Mouse (Mus musculus) hindbrain, embryonic 16.5 days (tissue): ENCODE measurements around the gene Rtn1. TPM values are rescaled to one million over a fixed set of nuclear protein-coding genes. Genes with fewer than 3 reads are reported as not detected.
A peak's percentile ranks its signal among the peaks of the same experiment; 100 is the strongest.

ENCODE experiments used
- ATAC-seq: fragments of 200-750 bp; cut with Nextera tagmentation; 2 replicates; pipeline ENCODE4 v1.8.0; 2017; ENCODE audit warnings: moderate TSS enrichment, moderate library complexity
- H3K27ac ChIP-seq: fragments of 300-500 bp; sonication (generic); 2 replicates; pipeline ENCODE4 v1.5.1; 2014; ENCODE audit warnings: low read depth, mild to moderate bottlenecking, control low read depth, low read length, moderate library complexity
- H3K27me3 ChIP-seq: fragments of 300-500 bp; sonication (generic); replicated peaks from 2 replicates; pipeline ENCODE4 v1.6.1; 2014; ENCODE audit warnings: low read length; ENCODE audit not compliant: control insufficient read depth, insufficient read depth
- H3K36me3 ChIP-seq: fragments of 300-500 bp; sonication (generic); 2 replicates; pipeline ENCODE4 v1.6.1; 2014; ENCODE audit warnings: mild to moderate bottlenecking, low read length, moderate library complexity, mixed read lengths; ENCODE audit not compliant: control insufficient read depth, insufficient read depth
- H3K4me1 ChIP-seq: fragments of 300-500 bp; sonication (generic); 2 replicates; pipeline ENCODE4 v1.6.1; 2014; ENCODE audit warnings: low read depth, low read length; ENCODE audit not compliant: control insufficient read depth, insufficient read depth
- H3K4me2 ChIP-seq: fragments of 300-500 bp; sonication (generic); 2 replicates; pipeline ENCODE4 v1.6.1; 2014; ENCODE audit warnings: mild to moderate bottlenecking, low read length, control low read depth, moderate library complexity
- H3K4me3 ChIP-seq: fragments of 300-500 bp; sonication (generic); 2 replicates; pipeline ENCODE4 v1.5.1; 2014; ENCODE audit warnings: mild to moderate bottlenecking, low read length, control low read depth, moderate library complexity
- H3K9ac ChIP-seq: fragments of 300-500 bp; sonication (generic); 2 replicates; pipeline ENCODE4 v1.6.1; 2014; ENCODE audit warnings: low read depth, mild to moderate bottlenecking, control low read depth, low read length, moderate library complexity
- H3K9me3 ChIP-seq: fragments of 300-500 bp; sonication (generic); 2 replicates; pipeline ENCODE4 v1.6.1; 2014; ENCODE audit warnings: mild to moderate bottlenecking, low read length, moderate library complexity; ENCODE audit not compliant: control insufficient read depth
- WGBS: fragments of 180-500 bp; shearing (Covaris S2); extraction: QIAGEN DNeasy Blood & Tissue Kit; methylation state at CpG from one replicate; pipeline ENCODE4 v1.1.7; 2014; 5-methylcytosine and 5-hydroxymethylcytosine counted together
- polyA plus RNA-seq: library from polyadenylated mRNA; unstranded; fragments of >200 nt; fragmentation: Nextera tagmentation; extraction: Ambion mirVana; gene quantifications from 2 replicates; pipeline ENCODE4 v1.2.1, GENCODE M21; 2015

Gene Rtn1
- polyA plus RNA-seq, 1 experiment from 2014 or later: 3,556 TPM

- Histone ChIP-seq H3K4me1 (no peaks in the 10 kb centered on the region), H3K9me3 (no peaks in the 10 kb centered on the region), H3K27ac (no peak overlapping the region), H3K9ac (no peak overlapping the region), H3K4me2 (no peak overlapping the region), H3K4me3 (no peak overlapping the region), H3K36me3 (no peaks in the 10 kb centered on the region), H3K27me3 (no peaks in the 10 kb centered on the region)
- 53% methylated on average over 5 of the region's 5 CpGs for WGBS
- ATAC-seq: no peak
These were observed 129.6 kb downstream of the Rtn1 start for GRCm38 (mm10) chr12:72279129-72279875.

GRCm38 (mm10) chr12:72273721-72274414 is 135.0 kb downstream of the Rtn1 start:
- no peaks in the 10 kb centered on the region for H3K27me3 ChIP-seq
- peak overlapping the region; percentile 71 for H3K27ac ChIP-seq
- peaks cover 6% of the 10 kb centered on the region for H3K4me1 ChIP-seq
- H3K4me2 ChIP-seq: peak overlapping the region; percentile 12; the same call in 1 of the 2 replicates
- ATAC-seq: peak; percentile 94
- H3K36me3 ChIP-seq: no peaks in the 10 kb centered on the region
- 39% methylated on average over 13 of the region's 13 CpGs for WGBS
- H3K9me3 ChIP-seq: no peaks in the 10 kb centered on the region
- H3K9ac ChIP-seq: no peak overlapping the region
- no peak overlapping the region for H3K4me3 ChIP-seq

GRCm38 (mm10) chr12:72267614-72268013 is 141.2 kb downstream of the Rtn1 start:
- 93% methylated on average over 2 of the region's 2 CpGs for WGBS
- Histone ChIP-seq H3K9ac (no peak overlapping the region), H3K36me3 (no peaks in the 10 kb centered on the region), H3K4me1 (peaks cover 17% of the 10 kb centered on the region), H3K27me3 (no peaks in the 10 kb centered on the region), H3K9me3 (no peaks in the 10 kb centered on the region), H3K4me2 (no peak overlapping the region), H3K27ac (no peak overlapping the region), H3K4me3 (no peak overlapping the region)
- ATAC-seq: no peak

GRCm38 (mm10) chr12:72265261-72266228 is 143.3 kb downstream of the Rtn1 start:
- 82% methylated on average over 3 of the region's 3 CpGs for WGBS
- no peaks in the 10 kb centered on the region for H3K9me3 ChIP-seq
- peak; percentile 94 for ATAC-seq
- H3K4me3 ChIP-seq: no peak overlapping the region
- no peaks in the 10 kb centered on the region for H3K36me3 ChIP-seq
- 0 out of 2 replicates have a peak overlapping the region, but pooled peaks have one; percentile 9 for H3K9ac ChIP-seq
- no peaks in the 10 kb centered on the region for H3K27me3 ChIP-seq
- no peak overlapping the region for H3K4me2 ChIP-seq
- peak overlapping the region; percentile 67 for H3K27ac ChIP-seq
- peaks cover 17% of the 10 kb centered on the region for H3K4me1 ChIP-seq

- Histone ChIP-seq H3K4me3 (no peak overlapping the region), H3K9ac (no peak overlapping the region), H3K27ac (peak overlapping the region; percentile 67), H3K4me2 (no peak overlapping the region), H3K27me3 (no peaks in the 10 kb centered on the region), H3K36me3 (no peaks in the 10 kb centered on the region), H3K4me1 (peaks cover 17% of the 10 kb centered on the region), H3K9me3 (no peaks in the 10 kb centered on the region)
- WGBS: 59% methylated on average over 12 of the region's 12 CpGs
- peak; percentile 68 for ATAC-seq
These were observed 145.4 kb downstream of the Rtn1 start for GRCm38 (mm10) chr12:72263213-72264103.

GRCm38 (mm10) chr12:72257000-72257399 is 151.9 kb downstream of the Rtn1 start:
- H3K27ac ChIP-seq: peak overlapping the region; percentile 48; the same call in 1 of the 2 replicates
- H3K4me1 ChIP-seq: no peaks in the 10 kb centered on the region; the same call in 1 of the 2 replicates
- H3K36me3 ChIP-seq: no peaks in the 10 kb centered on the region
- WGBS: 68% methylated on average over 6 of the region's 6 CpGs
- no peaks in the 10 kb centered on the region for H3K9me3 ChIP-seq
- ATAC-seq: no peak
- H3K4me3 ChIP-seq: no peak overlapping the region
- H3K4me2 ChIP-seq: no peak overlapping the region
- no peaks in the 10 kb centered on the region for H3K27me3 ChIP-seq
- no peak overlapping the region for H3K9ac ChIP-seq

GRCm38 (mm10) chr12:72253040-72253439 is 155.8 kb downstream of the Rtn1 start:
- 0 out of 2 replicates have a peak overlapping the region, but pooled peaks have one; percentile 12 for H3K27ac ChIP-seq
- H3K9ac ChIP-seq: no peak overlapping the region
- peak; percentile 92 for ATAC-seq
- no peaks in the 10 kb centered on the region for H3K36me3 ChIP-seq
- H3K4me2 ChIP-seq: no peak overlapping the region
- H3K27me3 ChIP-seq: no peaks in the 10 kb centered on the region
- H3K4me1 ChIP-seq: no peaks in the 10 kb centered on the region; the same call in 1 of the 2 replicates
- H3K4me3 ChIP-seq: no peak overlapping the region
- WGBS: 43% methylated on average over 3 of the region's 3 CpGs
- H3K9me3 ChIP-seq: no peaks in the 10 kb centered on the region

- Histone ChIP-seq H3K9ac (no peak overlapping the region), H3K4me1 (no peaks in the 10 kb centered on the region; the same call in 1 of the 2 replicates), H3K36me3 (no peaks in the 10 kb centered on the region), H3K4me3 (no peak overlapping the region), H3K27me3 (no peaks in the 10 kb centered on the region), H3K4me2 (no peak overlapping the region), H3K27ac (no peak overlapping the region), H3K9me3 (no peaks in the 10 kb centered on the region)
- WGBS: 68% methylated on average over 10 of the region's 10 CpGs
- no peak for ATAC-seq
These were observed 156.9 kb downstream of the Rtn1 start for GRCm38 (mm10) chr12:72251890-72252445.
